Mouse (Mus musculus) megakaryocyte, embryonic 14.5 days (primary cell): ENCODE results near the gene Ube2l6.

ENCODE experiments used
- FLI1 ChIP-seq: IDR thresholded peaks from 2 replicates; pipeline ENCODE4 v1.6.1; 2012; ENCODE audit warnings: low read length, inconsistent platforms, mixed read lengths
- GATA1 ChIP-seq: IDR thresholded peaks from 3 replicates; pipeline ENCODE4 v1.6.1; 2012; ENCODE audit warnings: mixed read lengths, low read length, inconsistent platforms, borderline replicate concordance

DNA sequence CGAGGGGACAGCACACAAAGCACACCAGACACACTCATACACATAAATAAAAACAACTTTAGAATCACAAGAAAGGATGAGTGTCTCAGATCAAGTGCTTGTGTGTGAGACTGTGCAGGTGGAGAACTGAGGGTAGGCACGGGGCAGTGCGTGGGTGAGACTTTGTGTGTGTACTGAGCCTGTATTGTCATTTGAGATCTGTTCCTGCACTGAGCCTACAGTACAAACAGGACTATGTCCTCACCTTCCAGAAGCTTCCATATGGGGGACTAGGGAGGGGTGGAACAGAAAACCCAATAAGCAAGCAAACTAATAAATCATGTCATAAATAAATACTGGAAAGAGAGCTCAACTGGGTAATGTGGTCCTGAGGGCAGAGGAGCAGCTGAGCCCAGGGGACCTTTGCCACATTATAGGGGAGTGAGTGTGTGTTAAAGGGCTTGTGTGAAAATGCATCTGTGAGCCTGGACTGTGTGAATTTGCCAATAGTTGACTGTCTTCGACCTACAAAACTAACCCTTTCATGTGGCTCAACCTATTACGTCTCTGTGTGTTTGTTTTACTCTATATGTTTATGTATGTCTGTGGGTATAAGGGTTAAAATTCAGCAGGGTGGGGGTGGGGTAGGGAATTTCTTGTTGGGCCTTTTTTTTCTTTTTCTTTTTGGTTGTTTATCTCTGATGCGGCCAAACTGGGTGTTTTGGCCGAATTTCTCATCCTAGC lies 51.9 kb downstream of the Ube2l6 start:
- TF ChIP-seq GATA1 (no peak), FLI1 (no peak)
